Mouse (Mus musculus): ENCODE measurements around the gene Sec1. TPM values are rescaled to one million over a fixed set of nuclear protein-coding genes. Genes with fewer than 3 reads are reported as not detected.

Gene Sec1
- polyA plus RNA-seq, 1 experiment, result 0.21 TPM

DNA sequence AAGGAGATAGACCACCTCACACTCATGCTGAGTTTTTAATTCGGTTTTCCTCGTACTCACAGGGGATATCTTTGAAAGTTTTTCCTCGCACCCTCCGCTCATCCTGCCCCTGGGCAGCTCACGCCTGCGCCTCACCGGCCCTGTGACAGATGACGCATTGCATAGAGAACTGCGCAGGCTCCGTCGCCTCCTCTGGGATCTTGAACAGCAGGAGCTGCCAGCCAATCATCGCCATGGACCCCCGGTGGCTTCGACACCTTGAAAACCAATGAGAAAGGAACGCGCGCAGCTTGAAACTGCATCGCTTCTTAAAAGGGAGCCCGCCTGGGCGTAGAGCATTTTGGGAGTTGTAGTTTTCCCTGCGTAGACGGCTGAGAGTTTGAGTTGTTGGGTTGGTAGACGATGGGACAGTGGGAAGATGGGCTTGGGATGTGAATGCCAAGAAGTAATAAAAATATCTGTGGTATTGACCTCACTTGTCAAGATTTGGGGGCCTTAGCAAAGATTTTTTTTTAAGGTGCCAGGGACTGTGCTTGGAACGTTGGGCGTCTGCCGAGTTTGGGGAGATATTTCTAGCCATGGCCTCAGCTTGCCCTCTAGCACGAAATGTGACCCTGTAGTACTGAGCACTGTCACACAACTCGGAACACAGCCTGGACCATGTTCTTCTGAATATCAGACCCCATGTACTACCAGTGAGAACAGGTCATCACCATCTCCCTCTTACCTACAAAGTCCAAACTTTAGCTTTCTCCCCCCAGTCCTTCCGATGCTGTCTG is 55.4 kb downstream of the Sec1 start:
- H3K4me3 ChIP-seq (ENCODE audit: insufficient read depth, low read length), result peak overlapping the region; percentile 30
- H3K27ac ChIP-seq (ENCODE audit: insufficient read depth, low read length), result no peak overlapping the region
- TF ChIP-seq CTCF (IDR thresholded peaks at IDR 0.05; ENCODE audit: borderline replicate concordance, insufficient read depth, low read length) (no peak), POLR2A (IDR thresholded peaks at IDR 0.05; ENCODE audit: low read depth, low read length) (peak; percentile 85)
- no peaks in the 10 kb centered on the region for H3K4me1 ChIP-seq (ENCODE audit: control insufficient read depth, insufficient read depth, low read length)

DNA sequence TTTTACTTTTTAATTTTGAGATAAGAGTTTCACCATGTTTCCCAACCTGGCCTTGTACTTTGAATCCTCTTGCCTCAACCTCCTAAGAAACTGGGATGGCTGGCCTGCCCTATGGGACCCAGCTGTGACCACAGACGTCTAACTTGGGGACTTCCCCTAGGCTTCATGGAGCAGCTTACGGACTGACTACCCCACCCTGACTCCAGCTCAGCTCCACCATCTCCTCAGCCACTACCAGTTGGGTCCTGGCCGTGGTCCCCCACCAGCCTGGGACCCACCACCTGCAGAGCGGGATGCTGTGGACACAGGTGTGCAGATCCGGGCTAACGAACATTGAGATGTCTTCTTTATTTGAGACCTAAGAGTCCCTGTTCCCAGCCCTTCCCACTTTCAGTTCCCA is 56.5 kb downstream of the Sec1 start:
- TF ChIP-seq CTCF (IDR thresholded peaks at IDR 0.05; ENCODE audit: borderline replicate concordance, insufficient read depth, low read length) (no peak), POLR2A (IDR thresholded peaks at IDR 0.05; ENCODE audit: low read depth, low read length) (no peak)
- H3K4me3 ChIP-seq (ENCODE audit: insufficient read depth, low read length), result no peak overlapping the region
- no peaks in the 10 kb centered on the region for H3K4me1 ChIP-seq (ENCODE audit: control insufficient read depth, insufficient read depth, low read length)
- no peak overlapping the region for H3K27ac ChIP-seq (ENCODE audit: insufficient read depth, low read length)

GRCm38 (mm10) chr7:45635711-45636688 is 58.2 kb downstream of the Sec1 start:
- no peak for TF ChIP-seq CTCF (IDR thresholded peaks at IDR 0.05; ENCODE audit: borderline replicate concordance, insufficient read depth, low read length)
- TF ChIP-seq POLR2A (IDR thresholded peaks at IDR 0.05; ENCODE audit: low read depth, low read length), result no peak
- H3K4me1 ChIP-seq (ENCODE audit: control insufficient read depth, insufficient read depth, low read length), result no peaks in the 10 kb centered on the region
- no peak overlapping the region for H3K27ac ChIP-seq (ENCODE audit: insufficient read depth, low read length)
- H3K4me3 ChIP-seq (ENCODE audit: insufficient read depth, low read length), result no peak overlapping the region

- Histone ChIP-seq H3K4me1 (ENCODE audit: control insufficient read depth, insufficient read depth, low read length) (no peaks in the 10 kb centered on the region), H3K4me3 (ENCODE audit: insufficient read depth, low read length) (no peak overlapping the region), H3K27ac (ENCODE audit: insufficient read depth, low read length) (no peak overlapping the region)
- no peak for TF ChIP-seq CTCF (IDR thresholded peaks at IDR 0.05; ENCODE audit: borderline replicate concordance, insufficient read depth, low read length)
- no peak for TF ChIP-seq POLR2A (IDR thresholded peaks at IDR 0.05; ENCODE audit: low read depth, low read length)
Observed at GRCm38 (mm10) chr7:45634946-45635681, 59.1 kb downstream of the Sec1 start.

DNA sequence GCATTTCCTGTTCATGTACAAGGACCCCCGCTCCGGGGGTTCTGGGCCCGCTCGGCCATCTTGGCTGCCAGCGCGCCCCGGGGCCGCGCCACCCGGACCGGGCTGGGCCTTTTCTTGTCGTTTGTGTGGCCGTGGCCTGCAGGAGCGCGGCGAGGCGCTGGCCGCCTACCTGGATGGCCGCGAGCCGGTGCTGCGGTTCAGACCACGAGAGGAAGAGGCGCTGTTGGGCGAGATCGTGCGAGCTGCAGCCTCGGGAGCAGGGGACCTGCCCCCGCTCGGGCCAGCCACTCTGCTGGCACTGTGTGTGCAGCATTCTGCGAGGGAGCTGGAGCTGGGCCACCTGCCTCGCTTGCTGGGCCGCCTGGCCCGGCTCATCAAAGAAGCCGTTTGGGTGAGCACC is 61.7 kb downstream of the Sec1 start:
- no peaks in the 10 kb centered on the region for H3K4me1 ChIP-seq (ENCODE audit: control insufficient read depth, insufficient read depth, low read length)
- TF ChIP-seq POLR2A (IDR thresholded peaks at IDR 0.05; ENCODE audit: low read depth, low read length), result no peak
- 0 out of 2 replicates have a peak, but pooled peaks have one; percentile 5 for TF ChIP-seq CTCF (IDR thresholded peaks at IDR 0.05; ENCODE audit: borderline replicate concordance, insufficient read depth, low read length)
- H3K27ac ChIP-seq (ENCODE audit: insufficient read depth, low read length), result no peak overlapping the region
- no peak overlapping the region for H3K4me3 ChIP-seq (ENCODE audit: insufficient read depth, low read length)

DNA sequence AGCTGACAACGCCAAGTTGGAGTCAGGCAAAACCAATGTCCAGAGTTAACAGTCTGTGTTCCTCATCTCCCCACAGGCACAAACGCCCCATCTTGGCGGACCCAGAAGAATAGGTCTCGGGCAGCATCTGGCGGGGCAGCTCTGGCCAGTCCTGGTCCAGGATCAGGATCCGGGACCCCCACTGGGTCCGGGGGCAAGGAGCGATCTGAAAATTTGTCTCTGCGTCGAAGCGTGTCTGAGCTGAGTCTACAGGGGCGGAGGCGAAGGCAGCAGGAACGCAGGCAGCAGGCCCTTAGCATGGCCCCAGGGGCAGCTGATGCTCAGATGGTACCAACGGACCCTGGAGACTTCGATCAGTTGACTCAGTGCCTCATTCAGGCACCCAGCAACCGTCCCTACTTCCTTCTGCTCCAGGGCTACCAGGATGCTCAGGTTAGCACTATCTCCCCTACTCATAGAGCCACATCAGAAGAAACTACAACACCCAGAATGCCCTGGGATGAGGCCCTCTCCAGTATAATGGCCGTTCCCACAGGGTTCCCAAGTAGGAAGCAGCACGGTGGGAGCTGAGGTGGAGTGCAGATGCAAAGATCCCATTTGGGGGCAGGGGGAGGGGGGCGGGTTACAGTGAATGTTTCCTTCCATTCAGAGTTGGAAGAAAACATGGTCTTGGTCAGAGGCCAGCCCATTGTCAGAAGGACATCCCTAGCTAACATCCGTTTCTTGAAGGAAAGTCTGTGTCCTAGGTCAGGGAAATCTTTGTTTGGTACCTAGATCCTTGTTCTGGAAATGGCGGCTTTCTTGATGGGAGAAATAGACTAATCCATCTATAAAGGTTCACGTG is 63.9 kb downstream of the Sec1 start:
- Histone ChIP-seq H3K4me1 (ENCODE audit: control insufficient read depth, insufficient read depth, low read length) (no peaks in the 10 kb centered on the region), H3K4me3 (ENCODE audit: insufficient read depth, low read length) (no peak overlapping the region), H3K27ac (ENCODE audit: insufficient read depth, low read length) (no peak overlapping the region)
- TF ChIP-seq POLR2A (IDR thresholded peaks at IDR 0.05; ENCODE audit: low read depth, low read length) (no peak), CTCF (IDR thresholded peaks at IDR 0.05; ENCODE audit: borderline replicate concordance, insufficient read depth, low read length) (no peak)

GRCm38 (mm10) chr7:45628364-45629294 is 65.6 kb downstream of the Sec1 start:
- no peaks in the 10 kb centered on the region for H3K4me1 ChIP-seq (ENCODE audit: control insufficient read depth, insufficient read depth, low read length)
- peak; percentile 77 for TF ChIP-seq CTCF (IDR thresholded peaks at IDR 0.05; ENCODE audit: borderline replicate concordance, insufficient read depth, low read length)
- peak; percentile 68 for TF ChIP-seq POLR2A (IDR thresholded peaks at IDR 0.05; ENCODE audit: low read depth, low read length)
- H3K27ac ChIP-seq (ENCODE audit: insufficient read depth, low read length), result no peak overlapping the region
- peak overlapping the region; percentile 17; the same call in 1 of the 2 replicates for H3K4me3 ChIP-seq (ENCODE audit: insufficient read depth, low read length)

Other genes with a start within 250 kb of the Sec1 start
- 3,506 and 4,699 TPM in 2 replicates for gene Ftl1, start 234.5 kb downstream of the Sec1 start, polyA plus RNA-seq (2011; ENCODE audit: insufficient read length, low read depth, missing spikeins)
- gene Bax, start 227.5 kb downstream of the Sec1 start, polyA plus RNA-seq (2011; ENCODE audit: insufficient read length, low read depth, missing spikeins), result 218 and 278 TPM in 2 replicates
- gene Tulp2, start 212.5 kb downstream of the Sec1 start, polyA plus RNA-seq (2011; ENCODE audit: insufficient read length, low read depth, missing spikeins), result not detected in 2 replicates
- gene Gm45808, start 207.6 kb downstream of the Sec1 start, polyA plus RNA-seq (2011; ENCODE audit: insufficient read length, low read depth, missing spikeins), result not detected in 2 replicates
- 0.68 and 1.2 TPM in 2 replicates for gene Dhdh, start 205.6 kb downstream of the Sec1 start, polyA plus RNA-seq (2011; ENCODE audit: insufficient read length, low read depth, missing spikeins)
- 409 and 447 TPM in 2 replicates for gene Nucb1, start 184.0 kb downstream of the Sec1 start, polyA plus RNA-seq (2011; ENCODE audit: insufficient read length, low read depth, missing spikeins)
- gene Ppp1r15a, start 168.1 kb downstream of the Sec1 start, polyA plus RNA-seq (2011; ENCODE audit: insufficient read length, low read depth, missing spikeins), result 31.7 and 35.9 TPM in 2 replicates
- 9.1 and 11.4 TPM in 2 replicates for gene Plekha4, start 168.1 kb downstream of the Sec1 start, polyA plus RNA-seq (2011; ENCODE audit: insufficient read length, low read depth, missing spikeins)
- not detected in 2 replicates for gene Hsd17b14, start 139.5 kb downstream of the Sec1 start, polyA plus RNA-seq (2011; ENCODE audit: insufficient read length, low read depth, missing spikeins)
- 25.7 and 30.6 TPM in 2 replicates for gene Bcat2, start 124.2 kb downstream of the Sec1 start, polyA plus RNA-seq (2011; ENCODE audit: insufficient read length, low read depth, missing spikeins)
- 1.4 and 5.2 TPM in 2 replicates for gene Fgf21, start 78.9 kb downstream of the Sec1 start, polyA plus RNA-seq (2011; ENCODE audit: insufficient read length, low read depth, missing spikeins)
- gene Fut1, start 77.1 kb downstream of the Sec1 start, polyA plus RNA-seq (2011; ENCODE audit: insufficient read length, low read depth, missing spikeins), result not detected in 2 replicates
- gene Izumo1, start 72.6 kb downstream of the Sec1 start, polyA plus RNA-seq (2011; ENCODE audit: insufficient read length, low read depth, missing spikeins), result not detected in 2 replicates
- 0.15 and 0.37 TPM in 2 replicates for gene Rasip1, start 66.9 kb downstream of the Sec1 start, polyA plus RNA-seq (2011; ENCODE audit: insufficient read length, low read depth, missing spikeins)
- gene Mamstr, start 54.4 kb downstream of the Sec1 start, polyA plus RNA-seq (2011; ENCODE audit: insufficient read length, low read depth, missing spikeins), result 0.70 and 1.8 TPM in 2 replicates
- gene Fut2, start 28.0 kb downstream of the Sec1 start, polyA plus RNA-seq (2011; ENCODE audit: insufficient read length, low read depth, missing spikeins), result not detected in 2 replicates
- gene Ntn5, start 10.4 kb downstream of the Sec1 start, polyA plus RNA-seq (2011; ENCODE audit: insufficient read length, low read depth, missing spikeins), result 0.58 TPM in 1 of 2 replicates, not detected in the other
- 6.6 and 6.8 TPM in 2 replicates for gene Car11, start 5.4 kb upstream of the Sec1 start, polyA plus RNA-seq (2011; ENCODE audit: insufficient read length, low read depth, missing spikeins)
- gene Dbp, start 10.7 kb upstream of the Sec1 start, polyA plus RNA-seq (2011; ENCODE audit: insufficient read length, low read depth, missing spikeins), result 15.9 and 17.0 TPM in 2 replicates
- gene Rpl18, start 21.1 kb upstream of the Sec1 start, polyA plus RNA-seq (2011; ENCODE audit: insufficient read length, low read depth, missing spikeins), result 1,118 and 1,143 TPM in 2 replicates
- gene Sphk2, start 23.6 kb upstream of the Sec1 start, polyA plus RNA-seq (2011; ENCODE audit: insufficient read length, low read depth, missing spikeins), result 19.0 and 19.1 TPM in 2 replicates
- gene Fam83e, start 26.8 kb upstream of the Sec1 start, polyA plus RNA-seq (2011; ENCODE audit: insufficient read length, low read depth, missing spikeins), result not detected in 2 replicates
- not detected in 2 replicates for gene Spaca4, start 31.4 kb upstream of the Sec1 start, polyA plus RNA-seq (2011; ENCODE audit: insufficient read length, low read depth, missing spikeins)
- 5.5 and 8.7 TPM in 2 replicates for gene Lmtk3, start 89.3 kb upstream of the Sec1 start, polyA plus RNA-seq (2011; ENCODE audit: insufficient read length, low read depth, missing spikeins)
- 0.44 TPM in 1 of 2 replicates, not detected in the other for gene Sult2b1, start 90.3 kb upstream of the Sec1 start, polyA plus RNA-seq (2011; ENCODE audit: insufficient read length, low read depth, missing spikeins)
- gene Cyth2, start 120.2 kb upstream of the Sec1 start, polyA plus RNA-seq (2011; ENCODE audit: insufficient read length, low read depth, missing spikeins), result 63.7 and 69.6 TPM in 2 replicates
- gene Kcnj14, start 130.4 kb upstream of the Sec1 start, polyA plus RNA-seq (2011; ENCODE audit: insufficient read length, low read depth, missing spikeins), result not detected in 2 replicates
- 13.5 and 17.6 TPM in 2 replicates for gene Grwd1, start 136.5 kb upstream of the Sec1 start, polyA plus RNA-seq (2011; ENCODE audit: insufficient read length, low read depth, missing spikeins)
- 283 and 303 TPM in 2 replicates for gene Kdelr1, start 178.4 kb upstream of the Sec1 start, polyA plus RNA-seq (2011; ENCODE audit: insufficient read length, low read depth, missing spikeins)
- 1.8 and 2.1 TPM in 2 replicates for gene Grin2d, start 184.0 kb upstream of the Sec1 start, polyA plus RNA-seq (2011; ENCODE audit: insufficient read length, low read depth, missing spikeins)
- not detected in 2 replicates for gene Syngr4, start 202.3 kb upstream of the Sec1 start, polyA plus RNA-seq (2011; ENCODE audit: insufficient read length, low read depth, missing spikeins)
- gene Tmem143, start 202.5 kb upstream of the Sec1 start, polyA plus RNA-seq (2011; ENCODE audit: insufficient read length, low read depth, missing spikeins), result 18.0 and 21.2 TPM in 2 replicates
- 373 and 394 TPM in 2 replicates for gene Emp3, start 227.0 kb upstream of the Sec1 start, polyA plus RNA-seq (2011; ENCODE audit: insufficient read length, low read depth, missing spikeins)
- gene Ccdc114, start 229.7 kb upstream of the Sec1 start, polyA plus RNA-seq (2011; ENCODE audit: insufficient read length, low read depth, missing spikeins), result 0.73 and 1.1 TPM in 2 replicates

Data from embryonic fibroblast, embryonic 13.5 days (primary cell).